Mouse (Mus musculus) frontal cortex, postnatal 10 days (tissue): ENCODE measurements around the gene Cpne5.
"Not testable (repeated sequence)": the region's sequence is repeated elsewhere in the genome, so short reads cannot be mapped to it uniquely, and the experiment has no call there.

ENCODE experiments used
- DNase-seq, 2 experiments: peaks; one replicate each; pipeline ENCODE4 v3.0.0; 2022; ENCODE audit warnings: low spot score in 2 of 2, mixed read lengths in 1 of 2

Cpne5 gene

GRCm38 (mm10) chr17:29137906-29138305, 100.1 kb downstream of the Cpne5 start:
- no peak for DNase-seq

- DNase-seq: no peak
Observed at GRCm38 (mm10) chr17:29136236-29136635, 101.7 kb downstream of the Cpne5 start.

GRCm38 (mm10) chr17:29135066-29135465, 102.9 kb downstream of the Cpne5 start:
- DNase-seq: no peak

GRCm38 (mm10) chr17:29129341-29129740, 108.6 kb downstream of the Cpne5 start:
- no peak for DNase-seq

GRCm38 (mm10) chr17:29126561-29126960, 111.4 kb downstream of the Cpne5 start:
- DNase-seq: peak in 1 of 2 experiments; percentile 3

- no peak for DNase-seq
Observed at GRCm38 (mm10) chr17:29123578-29124174, 114.3 kb downstream of the Cpne5 start.

- peak in 1 of 2 experiments; percentile 4 for DNase-seq
Observed at GRCm38 (mm10) chr17:29122817-29123216, 115.2 kb downstream of the Cpne5 start.

GRCm38 (mm10) chr17:29120666-29121065, 117.3 kb downstream of the Cpne5 start:
- DNase-seq: peak in 1 of 2 experiments; percentile 3

- no peak for DNase-seq
Observed at GRCm38 (mm10) chr17:29118057-29118456, 119.9 kb downstream of the Cpne5 start.

GRCm38 (mm10) chr17:29117006-29117648, 120.8 kb downstream of the Cpne5 start:
- DNase-seq: no peak

- DNase-seq: no peak
Observed at GRCm38 (mm10) chr17:29116023-29116422, 121.9 kb downstream of the Cpne5 start.

- no peak for DNase-seq
Observed at GRCm38 (mm10) chr17:29113591-29114352, 124.2 kb downstream of the Cpne5 start, which contains the start of gene Rab44. TSS of gene Rab44 (plus strand) at chr17:29114145.

GRCm38 (mm10) chr17:29111332-29111731, 126.6 kb downstream of the Cpne5 start:
- no peak for DNase-seq

GRCm38 (mm10) chr17:29110356-29110755, 127.6 kb downstream of the Cpne5 start:
- DNase-seq: not testable (repeated sequence)
